Mouse (Mus musculus) c-Kit-negative CD71-positive TER-119-positive erythroid progenitor cells, embryonic 14.5 days (primary cell): ENCODE measurements at regions not wholly inside any gene's neighbourhood (a gene's known extent, or its start where the extent isn't known, plus 50 kb on each side); places are given as distances from the start of the nearest gene placed in this dataset.

Experiments
- DNase-seq: peaks from one replicate; pipeline ENCODE4 v3.0.0-alpha.2; 2013; ENCODE audit warnings: low read depth, low spot score

DNA sequence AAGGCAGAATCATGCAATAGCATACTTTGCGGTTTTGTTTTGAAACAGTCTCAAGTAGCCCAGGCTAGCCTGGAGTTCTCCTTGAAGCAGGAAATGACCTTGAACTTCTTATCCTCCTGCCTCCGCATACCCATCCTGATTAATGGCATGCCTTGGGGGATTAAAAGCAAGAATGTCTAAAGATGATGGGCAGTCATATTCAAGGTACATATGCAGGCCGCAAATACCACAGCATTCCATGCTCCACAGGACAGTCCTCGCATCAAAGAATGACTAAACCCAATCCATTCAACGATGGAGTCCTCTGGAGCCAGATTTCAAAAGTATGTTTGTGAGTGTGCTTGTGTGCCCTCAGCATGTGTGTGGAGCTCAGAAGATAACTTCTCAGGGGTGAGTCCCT, 69.1 kb upstream of the Tbx3 start:
- DNase-seq, result no peak

- DNase-seq, result no peak
Measured at GRCm38 (mm10) chr5:119602001-119602400, 68.5 kb upstream of the Tbx3 start.

GRCm38 (mm10) chr5:119605444-119605843, 65.0 kb upstream of the Tbx3 start:
- no peak for DNase-seq

DNA sequence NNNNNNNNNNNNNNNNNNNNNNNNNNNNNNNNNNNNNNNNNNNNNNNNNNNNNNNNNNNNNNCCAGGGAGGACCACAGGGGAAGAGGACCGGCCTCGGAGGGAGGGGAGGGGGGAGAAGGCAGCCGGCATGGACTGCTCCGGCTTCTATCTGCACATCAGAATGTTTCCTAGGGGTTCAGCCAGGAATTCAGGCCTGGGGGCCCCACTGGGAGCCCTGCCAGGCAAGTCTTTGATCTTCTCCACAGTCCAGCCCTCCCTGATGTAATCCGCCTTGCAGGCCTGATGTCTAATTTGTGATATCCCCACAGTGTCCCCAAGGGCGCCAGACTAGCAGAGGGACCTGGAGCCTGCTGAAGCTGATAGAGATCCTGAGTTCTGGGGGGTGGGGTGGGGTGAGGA, 57.1 kb upstream of the Tbx3 start:
- DNase-seq, result no peak

- DNase-seq, result no peak
Measured at GRCm38 (mm10) chr5:119613981-119614770, 56.3 kb upstream of the Tbx3 start.

DNA sequence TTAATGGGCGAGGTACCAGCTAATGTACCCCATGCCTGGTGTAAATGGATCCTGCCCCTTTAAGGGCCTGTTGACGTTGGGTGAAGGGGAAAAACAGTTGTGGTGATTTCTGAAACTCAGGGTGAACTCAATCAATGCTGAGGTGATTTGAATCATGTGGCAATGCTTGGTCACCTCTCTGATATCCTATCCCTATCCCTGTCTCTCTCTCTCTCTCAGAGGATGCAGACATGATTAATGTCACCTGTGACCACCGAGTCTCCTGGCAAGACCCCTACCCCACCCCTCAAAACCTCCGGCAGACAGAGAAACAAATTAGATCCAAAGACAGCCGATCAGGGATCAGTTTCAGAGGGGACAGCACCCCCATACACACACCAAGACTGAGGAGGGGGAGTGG, 54.8 kb upstream of the Tbx3 start:
- DNase-seq, result no peak

DNA sequence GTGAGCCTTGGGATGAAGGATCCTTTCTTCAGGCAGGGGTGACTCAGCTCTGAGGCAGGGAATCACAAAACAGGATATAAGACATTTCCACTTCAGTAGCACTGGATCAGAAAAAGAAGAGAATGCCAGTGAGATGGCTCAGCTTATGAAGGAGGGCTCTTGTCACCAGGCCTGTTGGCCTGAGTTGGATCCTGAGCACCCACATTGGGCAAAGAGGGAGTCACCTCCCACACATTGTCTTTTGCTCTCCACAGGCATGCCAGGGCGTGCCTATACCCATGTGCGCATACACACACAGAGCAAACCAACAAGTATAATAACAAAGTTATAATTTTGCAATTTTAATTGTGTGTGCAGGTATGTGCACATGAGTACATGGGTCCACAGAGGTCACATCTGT, 52.6 kb upstream of the Tbx3 start:
- DNase-seq, result no peak

DNA sequence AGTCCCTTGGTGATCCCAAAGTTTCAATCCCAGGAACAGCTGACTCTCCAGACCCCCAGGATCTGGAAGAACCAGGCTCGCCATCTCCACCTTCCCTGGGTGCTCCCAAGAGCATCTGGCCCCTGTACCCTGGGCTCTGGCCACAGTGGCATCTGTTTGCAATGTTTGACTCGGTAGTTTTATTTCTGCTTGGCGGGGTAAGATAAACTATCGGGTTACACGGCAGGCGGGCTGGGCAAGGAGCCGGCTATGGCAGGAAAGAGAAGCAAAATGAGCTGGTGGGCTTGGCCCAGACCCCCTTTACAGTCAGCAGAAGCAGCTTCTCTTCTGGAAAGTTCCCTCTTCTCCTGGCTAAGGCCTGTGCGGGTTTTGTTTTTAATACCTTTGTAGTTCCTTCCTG, 50.6 kb upstream of the Tbx3 start:
- no peak for DNase-seq
